In the genomic region with DNA sequence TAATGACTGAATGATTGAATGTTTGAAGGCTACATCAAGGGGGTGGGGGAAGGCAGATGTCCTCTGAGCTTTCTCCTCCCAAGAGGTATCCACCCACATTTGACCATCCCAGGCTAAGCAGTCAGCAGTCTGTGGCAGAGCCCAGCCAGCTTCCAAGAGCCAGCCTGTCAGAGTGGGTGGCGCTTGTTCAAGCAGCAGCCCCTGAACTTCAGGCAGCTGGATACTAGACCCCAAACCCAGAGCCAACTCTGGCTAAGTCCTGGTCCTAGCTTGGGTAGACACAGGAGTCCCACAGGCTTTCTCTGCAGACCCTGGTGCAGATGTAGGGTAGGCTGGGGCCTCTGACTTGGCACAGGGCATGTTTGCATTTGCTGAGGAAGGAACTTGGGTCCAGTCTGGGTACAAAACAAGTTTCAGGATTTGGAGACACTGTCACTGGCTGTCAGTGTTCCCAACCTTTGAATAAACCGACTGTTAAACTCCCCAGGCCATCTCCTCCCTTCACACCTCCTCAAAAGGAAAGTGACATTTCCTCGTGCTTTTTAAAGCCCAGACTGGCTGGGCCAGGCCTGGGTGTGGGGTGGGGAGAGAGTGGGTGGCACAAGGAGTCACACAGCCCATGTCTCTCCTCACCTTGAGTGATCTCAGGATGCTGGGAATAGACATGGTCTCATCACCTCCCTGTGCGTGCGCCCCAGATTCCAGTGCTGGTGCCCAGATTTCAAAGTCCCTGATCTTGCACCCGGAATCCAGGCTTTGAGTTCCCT, we compare ENCODE assay signal across 20 mouse cellular contexts. TPM values are rescaled to one million over a fixed set of nuclear protein-coding genes. Genes with fewer than 3 reads are reported as not detected.
"Had no signal": no experiment of that assay in that cellular context is flagged by ENCODE, and none has a peak within 500 bp of the region (broad histone marks: within the 10 kb centered on the region; RNA-seq: fewer than 3 reads in every experiment).

No protein-coding gene starts in this region.

- H3K4me1 ChIP-seq: limb, embryonic 13.5 days had no signal

- H3K27me3 ChIP-seq: kidney, embryonic 15.5 days; midbrain, embryonic 15.5 days; neural tube, embryonic 12.5 days had no signal

- H3K36me3 ChIP-seq: kidney, embryonic 15.5 days; limb, embryonic 13.5 days; midbrain, embryonic 15.5 days; neural tube, embryonic 12.5 days had no signal

- H3K27ac ChIP-seq: kidney, embryonic 15.5 days; limb, embryonic 13.5 days; liver, embryonic 14.5 days; midbrain, embryonic 15.5 days; neural tube, embryonic 12.5 days had no signal

- H3K9ac ChIP-seq: kidney, embryonic 15.5 days; limb, embryonic 13.5 days; liver, embryonic 14.5 days; midbrain, embryonic 15.5 days; neural tube, embryonic 12.5 days had no signal

- ATAC-seq: midbrain, embryonic 15.5 days had no signal

- H3K4me3 ChIP-seq: kidney, embryonic 15.5 days; limb, embryonic 13.5 days; midbrain, embryonic 15.5 days; neural tube, embryonic 12.5 days had no signal

- H3K4me2 ChIP-seq: kidney, embryonic 15.5 days; limb, embryonic 13.5 days; midbrain, embryonic 15.5 days; neural tube, embryonic 12.5 days had no signal

- DNase-seq: kidney, adult 2 months; kidney, postnatal 14 days; layer of hippocampus, postnatal 36 days; left cerebral cortex, postnatal 4 days; lung, adult 18-20 months; retina, postnatal 1 day; right cerebral cortex, postnatal 14 days; thymus, adult 18-20 months; thymus, postnatal 14 days had no signal

- H3K9me3 ChIP-seq: kidney, embryonic 15.5 days; limb, embryonic 13.5 days; midbrain, embryonic 15.5 days; neural tube, embryonic 12.5 days had no signal

RNA-seq across cellular contexts. Expression of a gene that starts 17.8 kb away (rescaled TPM):
- total RNA-seq: monocyte, adult 5-6 weeks had no signal
- polyA plus RNA-seq: liver, adult 2 months had no signal

RNA-seq across cellular contexts. Expression of a gene that starts 37.9 kb away (rescaled TPM):
- total RNA-seq: layer of hippocampus, postnatal 36 days; left cerebral cortex, postnatal 4 days; liver, adult 2 months; megakaryocyte progenitor cell, adult 5-6 weeks; monocyte, adult 5-6 weeks; neutrophil, adult 5-6 weeks had no signal
- polyA plus RNA-seq: large intestine, adult 2 months; liver, adult 2 months; small intestine, adult 2 months had no signal
